Mouse (Mus musculus) MEL (cell line): ENCODE data around the gene Enoph1. TPM values are rescaled to one million over a fixed set of nuclear protein-coding genes. Genes with fewer than 3 reads are reported as not detected.

Source experiments
- DNase-seq: peaks from one replicate; pipeline ENCODE4 v3.0.0; 2011; ENCODE audit warnings: low read depth, low spot score
- H3K27ac ChIP-seq: 2 replicates; pipeline ENCODE4 v1.5.1; 2012; ENCODE audit warnings: low read depth, mild to moderate bottlenecking, control low read depth, low read length, moderate library complexity; ENCODE audit not compliant: control insufficient read depth
- H3K27me3 ChIP-seq, 2 experiments: fragments of 150-350 bp in 1 of 2; sonication (generic) in 1 of 2; 2 replicates each; pipeline ENCODE4 v1.6.1; 2012; ENCODE audit warnings: low read length in 2 of 2, mild to moderate bottlenecking in 2 of 2, improper control_type of control experiment in 1 of 2, moderate library complexity in 1 of 2; ENCODE audit not compliant: insufficient read depth in 2 of 2, control insufficient read depth in 1 of 2
- H3K36me3 ChIP-seq, 2 experiments: 2 replicates each; pipeline ENCODE4 v1.6.1; 2012 to 2014; ENCODE audit warnings: low read length in 2 of 2, improper control_type of control experiment in 1 of 2, inconsistent platforms in 1 of 2, mild to moderate bottlenecking in 1 of 2; ENCODE audit not compliant: insufficient read depth in 2 of 2, control insufficient read depth in 1 of 2
- H3K4me1 ChIP-seq, 2 experiments: fragments of 150-350 bp in 1 of 2; sonication (generic) in 1 of 2; 2 replicates each; pipeline ENCODE4 v1.6.1; 2012; ENCODE audit warnings: low read length in 2 of 2, improper control_type of control experiment in 1 of 2, mild to moderate bottlenecking in 1 of 2; ENCODE audit not compliant: insufficient read depth in 2 of 2, control insufficient read depth in 1 of 2
- H3K4me3 ChIP-seq, 2 experiments: fragments of 150-350 bp in 1 of 2; sonication (generic) in 1 of 2; 2 replicates each; pipeline ENCODE4 v1.5.1; 2012; ENCODE audit warnings: low read depth in 2 of 2, low read length in 2 of 2, mild to moderate bottlenecking in 2 of 2, moderate library complexity in 2 of 2, control low read depth in 1 of 2, improper control_type of control experiment in 1 of 2; ENCODE audit not compliant: control insufficient read depth in 1 of 2, insufficient read depth in 1 of 2
- H3K79me2 ChIP-seq: 2 replicates; pipeline ENCODE4 v1.6.1; 2012; ENCODE audit warnings: mild to moderate bottlenecking, low read length, moderate library complexity; ENCODE audit not compliant: control insufficient read depth, poor library complexity, insufficient read depth
- H3K9ac ChIP-seq: 2 replicates; pipeline ENCODE4 v1.6.1; 2012; ENCODE audit warnings: low read depth, mild to moderate bottlenecking, control low read depth, low read length, moderate library complexity; ENCODE audit not compliant: control insufficient read depth, poor library complexity, severe bottlenecking
- H3K9me3 ChIP-seq: fragments of 150-350 bp; sonication (generic); replicated peaks from 2 replicates; pipeline ENCODE4 v1.6.1; 2012; ENCODE audit warnings: mild to moderate bottlenecking, low read length, improper control_type of control experiment, moderate library complexity; ENCODE audit not compliant: insufficient read depth
- BHLHE40 ChIP-seq: IDR thresholded peaks from 2 replicates; pipeline ENCODE4 v1.6.1; 2012; ENCODE audit warnings: low read depth, mild to moderate bottlenecking, inconsistent platforms, low read length, improper control_type of control experiment, borderline replicate concordance
- CHD1 ChIP-seq: IDR thresholded peaks from 2 replicates; pipeline ENCODE4 v1.6.1; 2012; ENCODE audit warnings: low read depth, mild to moderate bottlenecking, inconsistent platforms, low read length, improper control_type of control experiment
- CTCF ChIP-seq, 3 experiments: IDR thresholded peaks in 2 of 3; conservative IDR thresholded peaks in 1 of 3; 2 replicates each; pipeline ENCODE4 v1.5.1; 2011 to 2012; ENCODE audit warnings: low read length in 3 of 3, low read depth in 2 of 3, mild to moderate bottlenecking in 2 of 3, improper control_type of control experiment in 1 of 3, inconsistent platforms in 1 of 3, mixed read lengths in 1 of 3, moderate library complexity in 1 of 3; ENCODE audit not compliant: control insufficient read depth in 1 of 3, insufficient read depth in 1 of 3, poor library complexity in 1 of 3, severe bottlenecking in 1 of 3
- ELF1 ChIP-seq: IDR thresholded peaks from 2 replicates; pipeline ENCODE4 v1.6.1; 2014; ENCODE audit warnings: low read depth, mild to moderate bottlenecking, inconsistent platforms, low read length, improper control_type of control experiment, moderate library complexity
- EP300 ChIP-seq, 2 experiments: IDR thresholded peaks; 2 replicates each; pipeline ENCODE4 v1.6.1; 2011; ENCODE audit warnings: improper control_type of control experiment in 2 of 2, low read length in 2 of 2, low read depth in 1 of 2, mild to moderate bottlenecking in 1 of 2
- ETS1 ChIP-seq: IDR thresholded peaks from 2 replicates; pipeline ENCODE4 v1.6.1; 2012; ENCODE audit warnings: low read depth, mild to moderate bottlenecking, inconsistent platforms, low read length, improper control_type of control experiment, moderate library complexity
- HCFC1 ChIP-seq: IDR thresholded peaks from 2 replicates; pipeline ENCODE4 v1.6.1; 2012; ENCODE audit warnings: low read depth, mild to moderate bottlenecking, inconsistent platforms, low read length, improper control_type of control experiment, moderate library complexity
- JUND ChIP-seq: IDR thresholded peaks from 2 replicates; pipeline ENCODE4 v1.6.1; 2011; ENCODE audit warnings: low read depth, mild to moderate bottlenecking, improper control_type of control experiment, low read length
- MAZ ChIP-seq: IDR thresholded peaks from 2 replicates; pipeline ENCODE4 v1.6.1; 2012; ENCODE audit warnings: low read depth, mild to moderate bottlenecking, inconsistent platforms, low read length, improper control_type of control experiment
- MYB ChIP-seq: IDR thresholded peaks from 2 replicates; pipeline ENCODE4 v1.6.1; 2011; ENCODE audit warnings: mild to moderate bottlenecking, low read depth, low read length, improper control_type of control experiment
- MYC ChIP-seq: IDR thresholded peaks from 2 replicates; pipeline ENCODE4 v1.6.1; 2011; ENCODE audit warnings: low read depth, mild to moderate bottlenecking, low read length, improper control_type of control experiment, moderate library complexity
- NELFE ChIP-seq: IDR thresholded peaks from 2 replicates; pipeline ENCODE4 v1.6.1; 2011; ENCODE audit warnings: low read depth, low read length, improper control_type of control experiment
- POLR2AphosphoS2 ChIP-seq: IDR thresholded peaks from 2 replicates; pipeline ENCODE4 v1.6.1; 2011; ENCODE audit warnings: low read length, improper control_type of control experiment
- TCF12 ChIP-seq: IDR thresholded peaks from 2 replicates; pipeline ENCODE4 v1.6.1; 2014; ENCODE audit warnings: low read depth, mild to moderate bottlenecking, inconsistent platforms, low read length, improper control_type of control experiment, moderate library complexity
- ZKSCAN1 ChIP-seq: IDR thresholded peaks from 2 replicates; pipeline ENCODE4 v1.6.1; 2012; ENCODE audit warnings: low read depth, mild to moderate bottlenecking, inconsistent platforms, low read length, improper control_type of control experiment, moderate library complexity
- ZMIZ1 ChIP-seq: IDR thresholded peaks from 2 replicates; pipeline ENCODE4 v1.6.1; 2012; ENCODE audit warnings: low read depth, mild to moderate bottlenecking, inconsistent platforms, low read length, improper control_type of control experiment, moderate library complexity
- ZNF384 ChIP-seq: IDR thresholded peaks from 2 replicates; pipeline ENCODE4 v1.6.1; 2012; ENCODE audit warnings: low read depth, mild to moderate bottlenecking, inconsistent platforms, low read length, improper control_type of control experiment
- polyA plus RNA-seq, 2 experiments: library from polyadenylated mRNA; stranded (reverse) in 1 of 2; unstranded in 1 of 2; fragments of >175 nt in 1 of 2; fragments of >200 nt in 1 of 2; gene quantifications; 2 replicates each; pipeline versions ENCODE4 v1.2.1 to v1.2.4; 2012; ENCODE audit warnings: low replicate concordance in 2 of 2, low read depth in 1 of 2; ENCODE audit not compliant: insufficient read length in 2 of 2, insufficient read depth in 1 of 2, missing spikeins in 1 of 2
- total RNA-seq: library from RNA; depleted of rRNA; stranded (reverse); fragments of 300-350 nt; gene quantifications from 2 replicates; pipeline ENCODE4 v1.2.3, GENCODE M21; 2012

The Enoph1 gene
- total and polyA plus RNA-seq, 3 experiments, result 83.3 to 89.0 TPM; not detected in 1

DNA sequence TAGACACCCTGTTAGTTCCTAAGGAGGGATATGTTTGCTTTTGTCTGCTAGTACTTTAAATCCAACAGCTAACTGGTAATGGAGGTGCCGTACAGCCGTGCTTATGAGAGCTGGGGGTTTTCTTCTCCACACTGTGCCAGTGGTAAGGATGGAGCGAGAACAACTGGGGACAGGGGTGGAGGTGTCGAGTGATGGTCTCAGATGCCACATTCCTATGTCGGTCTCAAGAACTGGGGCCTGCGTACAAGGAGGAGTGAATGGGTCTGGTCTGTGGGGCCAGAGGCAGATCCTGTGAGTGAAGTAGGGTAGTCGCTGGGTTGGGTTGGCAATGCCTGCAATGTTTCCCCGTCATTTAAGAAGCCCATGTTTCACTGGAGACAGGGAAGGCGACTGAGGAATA lies 27.2 kb upstream of the Enoph1 start:
- Histone ChIP-seq H3K79me2 (no peaks in the 10 kb centered on the region), H3K4me1 (peaks cover 0 to 3% of the 10 kb centered on the region in 2 experiments; a peak in 1 of 4 replicates), H3K27me3 (no peaks in the 10 kb centered on the region), H3K27ac (no peak overlapping the region), H3K9ac (no peak overlapping the region), H3K36me3 (no peaks in the 10 kb centered on the region), H3K9me3 (no peaks in the 10 kb centered on the region), H3K4me3 (no peak overlapping the region)
- no peak for DNase-seq
- TF ChIP-seq MYB (no peak), ELF1 (no peak), ZKSCAN1 (no peak), POLR2AphosphoS2 (no peak), MYC (no peak), ZMIZ1 (no peak), ZNF384 (no peak), TCF12 (no peak)

GRCm38 (mm10) chr5:100020089-100020488 lies 19.7 kb upstream of the Enoph1 start:
- H3K36me3 ChIP-seq, result no peaks in the 10 kb centered on the region
- no peak overlapping the region for H3K27ac ChIP-seq
- H3K27me3 ChIP-seq, result no peaks in the 10 kb centered on the region
- 0 out of 4 replicates have a peak, but pooled peaks cover 0 to 6% of the 10 kb centered on the region in 2 experiments for H3K4me1 ChIP-seq
- no peak for DNase-seq
- H3K4me3 ChIP-seq, result no peak overlapping the region
- TF ChIP-seq EP300 (IDR thresholded peaks at IDR 0.05; ENCODE audit: low read depth in 1 of 2, low read length in 2 of 2) (peak in 1 of 2 experiments; percentile 30; a peak in 1 of 4 replicates), POLR2AphosphoS2 (no peak), TCF12 (0 out of 2 replicates have a peak, but pooled peaks have one; percentile 5)
- no peaks in the 10 kb centered on the region for H3K79me2 ChIP-seq
- H3K9ac ChIP-seq, result no peak overlapping the region
- no peaks in the 10 kb centered on the region for H3K9me3 ChIP-seq

- H3K36me3 ChIP-seq, result no peaks in the 10 kb centered on the region
- H3K9me3 ChIP-seq, result no peaks in the 10 kb centered on the region
- 0 out of 4 replicates have a peak, but pooled peaks cover 0 to 6% of the 10 kb centered on the region in 2 experiments for H3K4me1 ChIP-seq
- DNase-seq, result no peak
- H3K27ac ChIP-seq, result no peak overlapping the region
- no peak for TF ChIP-seq BHLHE40
- no peak for TF ChIP-seq HCFC1
- no peak for TF ChIP-seq NELFE
- no peak for TF ChIP-seq CHD1
- TF ChIP-seq MAZ, result no peak
- no peak for TF ChIP-seq ETS1
- no peak for TF ChIP-seq JUND
- no peak for TF ChIP-seq CTCF (IDR thresholded peaks at IDR 0.05 in 2 of 3, conservative IDR thresholded peaks at IDR 0.05 in 1 of 3; ENCODE audit: control insufficient read depth in 1 of 3, insufficient read depth in 1 of 3, low read depth in 2 of 3, low read length in 3 of 3, poor library complexity in 1 of 3, severe bottlenecking in 1 of 3)
- H3K79me2 ChIP-seq, result no peaks in the 10 kb centered on the region
- no peak overlapping the region for H3K9ac ChIP-seq
- H3K27me3 ChIP-seq, result no peaks in the 10 kb centered on the region
- no peak overlapping the region for H3K4me3 ChIP-seq
Measured at GRCm38 (mm10) chr5:100024403-100024802, 15.4 kb upstream of the Enoph1 start.
